Mouse (Mus musculus) thymus, postnatal 0 days (tissue): Measurements from ENCODE around the gene Klhl29. TPM values are rescaled to one million over a fixed set of nuclear protein-coding genes. Genes with fewer than 3 reads are reported as not detected.

Experiments
- DNase-seq: peaks from one replicate; pipeline ENCODE4 v3.0.0-alpha.2; 2015; ENCODE audit warnings: low spot score
- polyA plus RNA-seq: library from polyadenylated mRNA; unstranded; fragments of >200 nt; fragmentation: Nextera tagmentation; extraction: Ambion mirVana; gene quantifications from 2 replicates; pipeline ENCODE4 v1.2.1, GENCODE M21; 2015

Klhl29 gene
- polyA plus RNA-seq, 1 experiment from 2014 or later, result 0.39 TPM

GRCm38 (mm10) chr12:5129190-5129589 lies 246.3 kb downstream of the Klhl29 start:
- DNase-seq, result no peak

- DNase-seq, result no peak
Observed at GRCm38 (mm10) chr12:5125907-5126306, 249.6 kb downstream of the Klhl29 start.

GRCm38 (mm10) chr12:5122972-5123371 lies 252.5 kb downstream of the Klhl29 start:
- DNase-seq, result no peak

GRCm38 (mm10) chr12:5120249-5120648 lies 255.2 kb downstream of the Klhl29 start:
- DNase-seq, result no peak

- peak; percentile 60 for DNase-seq
Observed at GRCm38 (mm10) chr12:5119726-5120125, 255.8 kb downstream of the Klhl29 start.

GRCm38 (mm10) chr12:5119286-5119685 lies 256.2 kb downstream of the Klhl29 start:
- no peak for DNase-seq

GRCm38 (mm10) chr12:5116605-5117004 lies 258.9 kb downstream of the Klhl29 start:
- DNase-seq, result no peak

GRCm38 (mm10) chr12:5114631-5115030 lies 260.9 kb downstream of the Klhl29 start:
- DNase-seq, result no peak

- no peak for DNase-seq
Observed at GRCm38 (mm10) chr12:5111343-5111742, 264.1 kb downstream of the Klhl29 start.

GRCm38 (mm10) chr12:5108613-5109012 lies 266.9 kb downstream of the Klhl29 start:
- no peak for DNase-seq

GRCm38 (mm10) chr12:5107795-5108194 lies 267.7 kb downstream of the Klhl29 start:
- no peak for DNase-seq

GRCm38 (mm10) chr12:5104422-5105052 lies 270.9 kb downstream of the Klhl29 start:
- no peak for DNase-seq

- DNase-seq, result no peak
Observed at GRCm38 (mm10) chr12:5101411-5102024, 274.0 kb downstream of the Klhl29 start.

- DNase-seq, result no peak
Observed at GRCm38 (mm10) chr12:5099572-5099971, 275.9 kb downstream of the Klhl29 start.

GRCm38 (mm10) chr12:5088639-5089038 lies 286.8 kb downstream of the Klhl29 start:
- no peak for DNase-seq

GRCm38 (mm10) chr12:5087787-5088519 lies 287.5 kb downstream of the Klhl29 start:
- DNase-seq, result no peak

GRCm38 (mm10) chr12:5084714-5085113 lies 290.8 kb downstream of the Klhl29 start:
- no peak for DNase-seq

- no peak for DNase-seq
Observed at GRCm38 (mm10) chr12:5081480-5081879, 294.0 kb downstream of the Klhl29 start.

- DNase-seq, result no peak
Observed at GRCm38 (mm10) chr12:5073191-5073590, 302.3 kb downstream of the Klhl29 start.

- no peak for DNase-seq
Observed at GRCm38 (mm10) chr12:5070131-5070530, 305.4 kb downstream of the Klhl29 start.

GRCm38 (mm10) chr12:5067590-5067989 lies 307.9 kb downstream of the Klhl29 start:
- DNase-seq, result no peak

- DNase-seq, result no peak
Observed at GRCm38 (mm10) chr12:5048104-5048503, 327.4 kb downstream of the Klhl29 start.

- DNase-seq, result no peak
Observed at GRCm38 (mm10) chr12:5044141-5044540, 331.3 kb downstream of the Klhl29 start.
